Mouse (Mus musculus): ENCODE data around the gene Bcas1.

- no peak for TF ChIP-seq CTCF (IDR thresholded peaks at IDR 0.05; ENCODE audit: extremely low read depth, insufficient read depth, insufficient read length, insufficient replicate concordance)
- no peak for TF ChIP-seq POLR2A (IDR thresholded peaks at IDR 0.05; ENCODE audit: low read depth, low read length)
Observed at GRCm38 (mm10) chr2:170424131-170424530, 3.5 kb downstream of the Bcas1 start.
